Mouse (Mus musculus) regulatory T cell (primary cell): ENCODE results near the gene Nisch.

Experiments
- in situ Hi-C: fragments of 300-600 bp; cut with MboI, MseI; formaldehyde crosslinking; loops from one replicate; pipeline ENCODE4 v1.15.1; 2025; ENCODE audit warnings: high pct_unique_total_duplicates

Nisch gene

GRCm38 (mm10) chr14:31215157-31216002 lies 1.4 kb downstream of the Nisch start:
- in situ Hi-C loops, result no loop called here

DNA sequence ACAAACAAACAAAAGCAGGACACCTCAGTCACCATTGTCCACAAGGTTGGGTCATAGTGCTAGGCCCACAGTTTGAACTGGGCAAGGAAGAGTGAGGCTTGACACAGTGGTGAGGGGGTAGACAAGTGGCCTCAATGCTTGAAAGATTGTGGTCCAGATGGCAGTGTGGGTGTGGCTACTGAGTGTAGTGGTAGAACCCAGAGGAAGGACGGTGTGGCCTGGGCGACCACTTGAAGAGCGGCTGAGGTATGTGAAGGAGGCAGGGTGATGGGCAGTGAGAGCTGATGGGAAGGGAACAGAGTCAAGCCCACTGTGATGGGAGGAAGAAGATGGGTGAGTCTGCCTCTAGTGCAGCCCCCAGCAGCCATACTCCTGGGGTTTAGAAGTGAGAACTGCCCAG lies 2.1 kb downstream of the Nisch start:
- in situ Hi-C loops, result loop anchor here (5.0 kb wide), 2 partner anchors 38 to 98 kb away; partner anchors contain the start of genes Bap1 and Phf7

GRCm38 (mm10) chr14:31213868-31214267 lies 2.9 kb downstream of the Nisch start:
- in situ Hi-C loops, result loop anchor here (5.0 kb wide), 2 partner anchors 38 to 98 kb away; partner anchors contain the start of genes Bap1 and Phf7

GRCm38 (mm10) chr14:31212499-31212898 lies 4.2 kb downstream of the Nisch start:
- in situ Hi-C loops, result loop anchor here (5.0 kb wide), 2 partner anchors 40 to 100 kb away; partner anchors contain the start of genes Bap1 and Phf7

- in situ Hi-C loops, result loop anchor here (5.0 kb wide), 2 partner anchors 40 to 100 kb away; partner anchors contain the start of genes Bap1 and Phf7
Observed at GRCm38 (mm10) chr14:31211854-31212253, 4.9 kb downstream of the Nisch start.

- in situ Hi-C loops, result no loop called here
Observed at GRCm38 (mm10) chr14:31209133-31209557, 7.6 kb downstream of the Nisch start.

DNA sequence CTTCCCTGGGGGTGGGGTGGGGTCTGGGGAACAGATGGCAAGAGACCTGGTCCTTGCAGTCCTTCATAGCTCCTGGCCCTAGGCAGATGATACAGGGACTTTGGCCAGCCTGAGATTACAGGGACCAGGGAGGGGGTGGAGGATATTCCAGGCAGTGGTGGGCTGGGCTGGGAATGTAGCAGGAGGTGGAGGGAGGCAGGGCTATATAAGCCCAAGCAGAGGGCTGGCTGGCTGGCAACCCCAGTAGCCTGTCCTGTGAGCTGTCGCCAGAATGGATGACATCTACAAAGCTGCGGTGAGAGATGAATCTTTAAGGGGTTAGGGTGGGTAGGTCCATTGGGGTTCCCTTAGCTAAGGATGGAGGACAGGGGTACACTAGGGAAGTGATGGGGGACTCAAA lies 8.7 kb downstream of the Nisch start, which contains the start of gene Tnnc1:
Gene Tnnc1 (plus strand): TSS at position 229 of the 400 bp plus-strand sequence.
- in situ Hi-C loops, result no loop called here

DNA sequence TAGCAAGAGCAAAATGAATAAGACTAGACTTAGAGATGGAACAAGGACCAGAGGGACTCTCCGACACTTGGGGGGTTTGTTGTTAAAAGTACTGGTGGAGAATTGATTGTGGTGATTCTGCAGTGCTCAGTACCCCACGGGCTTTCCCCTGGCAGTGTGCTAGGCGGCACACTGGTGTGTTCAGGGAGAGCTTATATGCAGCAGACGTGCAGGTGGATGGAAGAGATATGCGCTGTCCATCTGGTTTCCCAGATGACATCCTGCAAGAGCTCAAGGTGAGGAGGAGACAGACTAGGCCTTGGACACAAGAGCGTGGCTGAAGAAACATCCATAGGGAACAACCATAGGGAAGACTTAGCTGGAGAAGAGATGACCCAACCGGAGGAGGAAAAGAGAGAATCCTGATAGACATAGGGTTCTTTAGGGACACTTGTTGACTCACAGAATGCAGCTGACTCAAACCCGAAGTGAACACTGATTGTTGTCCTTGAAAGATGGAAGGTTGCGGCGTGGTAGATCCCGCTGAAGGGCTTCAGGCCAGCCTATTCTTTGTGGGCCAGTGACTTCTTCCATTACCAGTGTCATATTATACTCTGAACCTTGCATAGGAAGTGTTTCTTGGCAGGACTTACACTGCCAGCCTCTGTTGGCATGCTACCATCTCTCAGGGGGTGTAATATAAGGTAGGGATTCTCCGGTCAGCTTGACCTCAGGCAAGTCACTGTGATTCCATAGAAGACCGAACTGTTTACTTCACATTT lies 9.5 kb downstream of the Nisch start:
- in situ Hi-C loops, result no loop called here

- in situ Hi-C loops, result no loop called here
Observed at GRCm38 (mm10) chr14:31206472-31206981, 10.2 kb downstream of the Nisch start.

GRCm38 (mm10) chr14:31205562-31206467 lies 10.9 kb downstream of the Nisch start:
- in situ Hi-C loops, result no loop called here

DNA sequence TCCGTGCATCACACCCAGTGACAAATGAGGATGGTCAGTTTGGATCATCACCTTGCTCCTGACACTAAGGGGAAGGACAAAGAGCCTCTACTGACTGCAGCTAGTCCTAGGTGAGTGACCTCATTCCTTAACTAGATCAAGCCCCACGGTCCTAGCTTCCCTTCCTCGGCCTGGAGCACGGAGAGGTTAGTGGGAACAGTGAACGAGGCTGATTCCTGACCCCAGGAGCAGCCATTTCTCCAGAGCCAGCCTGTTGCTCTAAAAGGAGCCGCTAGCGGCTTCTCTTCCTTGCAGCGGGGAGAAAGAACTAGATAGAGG lies 11.5 kb downstream of the Nisch start:
- in situ Hi-C loops, result no loop called here

DNA sequence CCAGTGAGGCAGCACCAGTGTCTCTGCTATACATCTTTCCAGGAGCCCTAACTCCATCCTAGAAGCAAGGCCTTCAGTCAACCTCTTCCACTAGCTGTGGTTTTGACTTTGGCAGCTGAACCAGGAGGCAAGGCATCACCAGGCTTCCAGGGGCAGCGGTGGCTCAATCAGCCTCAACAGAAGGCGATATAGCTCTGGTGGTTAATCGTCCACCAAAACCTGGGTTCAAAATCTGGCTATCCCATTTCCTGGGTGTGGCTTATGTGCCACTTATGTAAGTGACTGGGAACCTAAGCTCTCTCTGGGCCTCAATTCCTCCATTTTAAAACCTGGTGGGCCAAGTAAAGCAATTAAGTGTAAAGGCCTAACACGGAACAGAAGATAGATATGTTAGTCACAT lies 11.9 kb downstream of the Nisch start:
- in situ Hi-C loops, result no loop called here

- in situ Hi-C loops, result no loop called here
Observed at GRCm38 (mm10) chr14:31200038-31200437, 16.7 kb downstream of the Nisch start.

DNA sequence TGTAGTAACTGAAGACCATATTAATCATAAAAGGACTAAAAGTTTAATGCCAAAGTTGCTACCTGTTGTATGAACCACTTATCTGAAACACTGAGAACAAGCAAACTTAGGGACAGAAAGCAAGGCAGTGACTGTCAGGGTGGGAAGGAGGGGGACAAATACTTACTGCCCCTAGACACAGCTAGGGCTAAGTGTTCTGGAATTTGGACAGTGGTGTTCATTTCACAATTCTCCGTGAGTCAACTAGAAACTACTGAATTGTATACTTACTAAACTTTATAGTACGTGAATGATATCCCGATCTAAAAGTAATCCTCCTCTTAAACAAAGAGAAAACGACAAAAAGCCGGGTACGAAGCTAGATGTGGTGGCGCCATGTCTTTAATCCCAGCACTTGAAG lies 17.1 kb downstream of the Nisch start:
- in situ Hi-C loops, result loop anchor here (10.0 kb wide), 1 partner anchor 175 kb away; no protein-coding TSS in a partner anchor

- in situ Hi-C loops, result loop anchor here (10.0 kb wide), 1 partner anchor 173 kb away; no protein-coding TSS in a partner anchor
Observed at GRCm38 (mm10) chr14:31197547-31198516, 18.9 kb downstream of the Nisch start.

GRCm38 (mm10) chr14:31195968-31196367 lies 20.8 kb downstream of the Nisch start:
- in situ Hi-C loops, result loop anchor here (10.0 kb wide), 1 partner anchor 171 kb away; no protein-coding TSS in a partner anchor

GRCm38 (mm10) chr14:31195521-31195920 lies 21.2 kb downstream of the Nisch start:
- in situ Hi-C loops, result loop anchor here (10.0 kb wide), 1 partner anchor 171 kb away; no protein-coding TSS in a partner anchor

DNA sequence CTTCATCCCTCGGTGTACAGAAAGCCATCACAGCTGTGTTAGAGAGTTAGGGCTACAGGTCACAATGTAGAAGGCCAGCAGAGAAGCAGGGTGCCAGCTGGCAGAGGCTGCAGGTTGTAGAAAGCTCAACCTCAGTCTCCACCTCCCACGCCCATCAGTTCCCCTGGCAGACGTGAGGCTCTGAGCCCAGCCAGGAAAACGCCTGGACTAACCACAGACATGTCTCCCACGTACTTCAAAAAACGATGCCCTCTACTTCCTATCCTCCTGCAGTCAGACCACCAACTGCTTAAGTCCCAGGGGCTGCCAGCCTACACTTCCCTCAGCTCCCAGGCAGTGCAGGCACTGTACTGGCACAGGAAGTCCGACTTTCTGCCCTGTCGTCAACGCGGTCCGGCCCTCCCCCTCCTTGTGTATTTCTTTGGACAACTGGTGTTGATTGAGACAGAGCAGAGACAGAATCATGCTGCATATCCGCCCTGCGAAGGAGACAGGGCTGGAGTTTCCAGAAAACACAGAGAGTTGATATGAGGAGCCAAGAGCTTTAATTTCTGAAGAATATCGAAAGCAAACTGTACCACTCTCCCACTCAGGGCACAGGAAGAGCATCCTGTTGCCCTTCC lies 21.7 kb downstream of the Nisch start:
- in situ Hi-C loops, result loop anchor here (10.0 kb wide), 1 partner anchor 170 kb away; no protein-coding TSS in a partner anchor

DNA sequence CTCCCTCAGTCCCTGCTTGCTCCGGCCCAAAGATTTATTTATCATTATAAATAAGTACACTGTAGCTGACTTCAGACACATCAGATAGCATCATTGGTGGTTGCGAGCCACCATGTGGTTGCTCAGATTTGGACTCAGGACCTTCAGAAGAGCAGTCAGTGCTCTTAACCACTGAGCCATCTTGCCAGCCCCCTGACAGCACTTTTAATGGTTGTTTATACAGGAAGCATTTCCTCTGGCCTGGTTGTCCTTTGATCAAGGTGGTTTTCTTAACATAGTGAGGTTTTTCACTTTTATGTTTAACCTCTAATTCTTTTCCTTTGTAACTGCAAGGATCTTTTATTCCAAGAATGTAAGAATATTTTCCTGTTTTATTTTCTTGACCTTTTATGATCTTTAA lies 22.3 kb downstream of the Nisch start:
- in situ Hi-C loops, result loop anchor here (10.0 kb wide), 1 partner anchor 170 kb away; no protein-coding TSS in a partner anchor
